17 mouse cellular contexts compared by ENCODE assay signal in genomic region chr14:48022271-48022670, GRCm38 (mm10).
"Had no signal": no experiment of that assay in that cellular context is flagged by ENCODE, and none has a peak within 500 bp of the region (broad histone marks: within the 10 kb centered on the region; RNA-seq: fewer than 3 reads in every experiment).

No protein-coding gene starts in this region.

- H3K27ac ChIP-seq: liver, embryonic 15.5 days; midbrain, embryonic 10.5 days; neural tube, embryonic 12.5 days had no signal

- H3K27me3 ChIP-seq: liver, embryonic 15.5 days; neural tube, embryonic 12.5 days had no signal

- H3K4me1 ChIP-seq: liver, embryonic 15.5 days; midbrain, embryonic 10.5 days; neural tube, embryonic 12.5 days had no signal

- H3K9me3 ChIP-seq: liver, embryonic 15.5 days; neural tube, embryonic 12.5 days had no signal

- DNase-seq: lung, adult 18-20 months; lung, embryonic 14.5 days; lung, postnatal 10 days; lung, postnatal 4 days; midbrain, embryonic 14.5 days; retina, postnatal 1 day; right cerebral cortex, adult 18-20 months; right cerebral cortex, postnatal 25 days; right cerebral cortex, postnatal 4 days; spleen, adult 18-20 months; thymus, adult 18-20 months; thymus, postnatal 14 days; thymus, postnatal 36 days had no signal

- H3K4me2 ChIP-seq: liver, embryonic 15.5 days; lung, embryonic 14.5 days; neural tube, embryonic 12.5 days had no signal

- ATAC-seq: midbrain, embryonic 16.5 days had no signal

- H3K36me3 ChIP-seq: liver, embryonic 15.5 days; midbrain, embryonic 10.5 days; neural tube, embryonic 12.5 days had no signal

- H3K9ac ChIP-seq: liver, embryonic 15.5 days; lung, embryonic 14.5 days; neural tube, embryonic 12.5 days had no signal

- H3K4me3 ChIP-seq: liver, embryonic 15.5 days; midbrain, embryonic 10.5 days; neural tube, embryonic 12.5 days had no signal
